Mouse (Mus musculus) heart, embryonic 12.5 days (tissue): ENCODE measurements around the gene Gm14406. TPM values are rescaled to one million over a fixed set of nuclear protein-coding genes. Genes with fewer than 3 reads are reported as not detected.
"Not testable (repeated sequence)": the region's sequence is repeated elsewhere in the genome, so short reads cannot be mapped to it uniquely, and the experiment has no call there.

Source experiments
- ATAC-seq: fragments of 200-750 bp; cut with Nextera tagmentation; 2 replicates; pipeline ENCODE4 v1.8.0; 2017; ENCODE audit warnings: moderate TSS enrichment, moderate library complexity; ENCODE audit not compliant: insufficient number of reproducible peaks, low FRiP score
- H3K27ac ChIP-seq: fragments of 300-500 bp; sonication (generic); 2 replicates; pipeline ENCODE4 v1.5.1; 2016; ENCODE audit warnings: mild to moderate bottlenecking, moderate library complexity; ENCODE audit not compliant: poor library complexity, severe bottlenecking
- H3K27me3 ChIP-seq: fragments of 300-500 bp; sonication (generic); replicated peaks from 2 replicates; pipeline ENCODE4 v1.6.1; 2016; ENCODE audit warnings: mild to moderate bottlenecking, moderate library complexity
- H3K36me3 ChIP-seq: fragments of 300-500 bp; sonication (generic); 2 replicates; pipeline ENCODE4 v1.6.1; 2016; ENCODE audit warnings: mild to moderate bottlenecking, moderate library complexity
- H3K4me1 ChIP-seq: fragments of 300-500 bp; sonication (generic); replicated peaks from 2 replicates; pipeline ENCODE4 v1.6.1; 2016; ENCODE audit warnings: mild to moderate bottlenecking
- H3K4me2 ChIP-seq: fragments of 300-500 bp; sonication (generic); 2 replicates; pipeline ENCODE4 v1.6.1; 2016; ENCODE audit warnings: mild to moderate bottlenecking, moderate library complexity
- H3K4me3 ChIP-seq: fragments of 300-500 bp; sonication (generic); 2 replicates; pipeline ENCODE4 v1.5.1; 2016; ENCODE audit warnings: mild to moderate bottlenecking
- H3K9ac ChIP-seq: fragments of 300-500 bp; sonication (generic); 2 replicates; pipeline ENCODE4 v1.6.1; 2016; ENCODE audit warnings: mild to moderate bottlenecking, moderate library complexity
- H3K9me3 ChIP-seq: fragments of 300-500 bp; sonication (generic); replicated peaks from 2 replicates; pipeline ENCODE4 v1.6.1; 2016; ENCODE audit warnings: mild to moderate bottlenecking, moderate library complexity
- WGBS: fragments of 180-500 bp; shearing (Covaris S2); methylation state at CpG from one replicate; pipeline ENCODE4 v1.1.7; 2016; 5-methylcytosine and 5-hydroxymethylcytosine counted together
- polyA plus RNA-seq: library from polyadenylated mRNA; unstranded; fragments of >200 nt; fragmentation: Nextera tagmentation; extraction: Ambion mirVana; gene quantifications from 2 replicates; pipeline ENCODE4 v1.2.1, GENCODE M21; 2016

Gm14406 gene
- polyA plus RNA-seq, result not detected in 2 replicates

GRCm38 (mm10) chr2:177577998-177578397 is at the start of gene Gm14406:
TSS of gene Gm14406 (minus strand) at chr2:177578210.
- H3K9me3 ChIP-seq, H3K4me3 ChIP-seq, H3K4me1 ChIP-seq, H3K36me3 ChIP-seq, H3K4me2 ChIP-seq, ATAC-seq, H3K27ac ChIP-seq, H3K27me3 ChIP-seq, H3K9ac ChIP-seq: not testable (repeated sequence)
- 82% methylated on average over 2 of the region's 2 CpGs for WGBS

- WGBS, result 67% methylated on average over 1 of the region's 2 CpGs
- not testable (repeated sequence) for H3K4me1 ChIP-seq, H3K4me3 ChIP-seq, H3K9me3 ChIP-seq, H3K4me2 ChIP-seq, H3K27me3 ChIP-seq, H3K27ac ChIP-seq, H3K9ac ChIP-seq, H3K36me3 ChIP-seq, ATAC-seq
These were observed 2.9 kb downstream of the Gm14406 start for GRCm38 (mm10) chr2:177575141-177575540.

- not testable (repeated sequence) for ATAC-seq, H3K27me3 ChIP-seq
- WGBS, result 63% methylated on average over 4 of the region's 4 CpGs
These were observed 18.6 kb downstream of the Gm14406 start for GRCm38 (mm10) chr2:177559365-177559764.

DNA sequence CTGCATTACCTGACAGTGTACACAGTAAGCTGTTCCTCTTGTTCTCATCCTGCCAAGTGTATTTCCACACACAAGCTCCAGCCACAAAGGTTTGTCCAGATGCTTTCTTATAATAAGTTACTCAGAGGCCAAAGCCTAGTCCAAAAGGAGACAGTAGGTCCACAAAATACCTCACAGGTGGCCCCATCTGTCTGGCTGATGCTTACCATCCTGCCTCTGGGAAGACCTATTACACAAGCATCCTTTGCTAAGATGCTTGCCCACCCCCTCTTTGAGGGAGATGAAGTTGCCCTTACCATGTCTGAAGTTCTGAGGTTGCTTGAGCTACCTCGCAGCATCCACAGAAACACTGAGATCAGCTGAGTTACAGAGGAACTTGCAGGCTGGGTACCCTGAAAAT is 22.7 kb downstream of the Gm14406 start:
- H3K4me1 ChIP-seq, H3K4me2 ChIP-seq, H3K27ac ChIP-seq, H3K9ac ChIP-seq, H3K36me3 ChIP-seq, ATAC-seq, H3K4me3 ChIP-seq, H3K9me3 ChIP-seq, H3K27me3 ChIP-seq: not testable (repeated sequence)
- 63% methylated on average over 1 of the region's 1 CpGs for WGBS

More at GRCm38 (mm10) chr2:177559365-177559764, 18.6 kb downstream of the Gm14406 start:
- H3K4me3 ChIP-seq, H3K27ac ChIP-seq, H3K9ac ChIP-seq, H3K4me2 ChIP-seq, H3K4me1 ChIP-seq, H3K36me3 ChIP-seq, H3K9me3 ChIP-seq: not testable (repeated sequence)

- H3K27me3 ChIP-seq, H3K4me3 ChIP-seq, H3K9ac ChIP-seq, H3K27ac ChIP-seq, H3K4me2 ChIP-seq, H3K36me3 ChIP-seq, ATAC-seq, H3K4me1 ChIP-seq: not testable (repeated sequence)
- WGBS, result 71% methylated on average over 5 of the region's 5 CpGs
- H3K9me3 ChIP-seq, result peaks cover 11% of the 10 kb centered on the region; the same call in 1 of the 2 replicates
These were observed 40.3 kb downstream of the Gm14406 start for GRCm38 (mm10) chr2:177537717-177538116.

- WGBS, result 75% methylated on average over 2 of the region's 2 CpGs
- not testable (repeated sequence) for H3K4me1 ChIP-seq, H3K4me2 ChIP-seq, H3K36me3 ChIP-seq, H3K27me3 ChIP-seq, H3K9ac ChIP-seq, ATAC-seq, H3K27ac ChIP-seq, H3K4me3 ChIP-seq
- H3K9me3 ChIP-seq, result peaks cover 11% of the 10 kb centered on the region; the same call in 1 of the 2 replicates
These were observed 40.9 kb downstream of the Gm14406 start for GRCm38 (mm10) chr2:177537141-177537540.

- no peak overlapping the region for H3K4me3 ChIP-seq
- no peak overlapping the region for H3K9ac ChIP-seq
- peaks cover 11% of the 10 kb centered on the region; the same call in 1 of the 2 replicates for H3K9me3 ChIP-seq
- no peaks in the 10 kb centered on the region for H3K4me1 ChIP-seq
- WGBS, result 69% methylated on average over 9 of the region's 9 CpGs
- no peak overlapping the region for H3K27ac ChIP-seq
- no peak overlapping the region for H3K4me2 ChIP-seq
- no peaks in the 10 kb centered on the region for H3K27me3 ChIP-seq
- H3K36me3 ChIP-seq, result no peaks in the 10 kb centered on the region
- no peak for ATAC-seq
These were observed 42.1 kb downstream of the Gm14406 start for GRCm38 (mm10) chr2:177535876-177536275.

GRCm38 (mm10) chr2:177524171-177524570 is 53.8 kb downstream of the Gm14406 start:
- ATAC-seq, H3K27ac ChIP-seq, H3K27me3 ChIP-seq, H3K36me3 ChIP-seq, H3K4me1 ChIP-seq, H3K9ac ChIP-seq, H3K4me3 ChIP-seq, H3K4me2 ChIP-seq: not testable (repeated sequence)
- H3K9me3 ChIP-seq, result peaks cover 16% of the 10 kb centered on the region
- 80% methylated on average over 16 of the region's 16 CpGs for WGBS

GRCm38 (mm10) chr2:177523674-177524073 is 54.3 kb downstream of the Gm14406 start:
- not testable (repeated sequence) for H3K36me3 ChIP-seq, H3K9ac ChIP-seq, H3K27ac ChIP-seq, H3K27me3 ChIP-seq, H3K4me3 ChIP-seq, ATAC-seq, H3K4me2 ChIP-seq, H3K4me1 ChIP-seq
- peaks cover 16% of the 10 kb centered on the region for H3K9me3 ChIP-seq
- 81% methylated on average over 6 of the region's 6 CpGs for WGBS

DNA sequence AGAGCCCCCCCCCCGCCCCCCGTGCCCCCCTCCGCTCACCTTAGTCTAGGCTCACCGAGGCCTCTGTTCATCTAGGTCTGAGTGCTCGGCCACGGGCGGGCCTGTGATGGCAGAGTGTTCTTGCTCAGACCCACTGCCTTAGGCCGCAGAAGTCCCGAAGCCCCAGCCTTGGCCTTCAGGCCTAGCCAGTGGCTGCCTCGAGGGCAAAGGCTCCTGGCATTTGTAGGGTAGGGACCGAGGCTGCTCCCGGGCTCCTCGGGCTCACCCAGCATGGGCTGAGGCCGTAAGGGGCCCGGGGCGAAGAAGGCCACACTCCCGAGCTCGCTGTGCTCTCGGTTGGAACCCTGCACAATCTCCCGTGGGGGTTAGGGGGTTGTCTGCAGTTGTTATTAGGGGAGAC is 54.9 kb downstream of the Gm14406 start:
- H3K4me2 ChIP-seq, result no peak overlapping the region
- no peaks in the 10 kb centered on the region for H3K36me3 ChIP-seq
- H3K9me3 ChIP-seq, result peaks cover 16% of the 10 kb centered on the region
- 90% methylated on average over 20 of the region's 20 CpGs for WGBS
- no peak overlapping the region for H3K27ac ChIP-seq
- H3K4me1 ChIP-seq, result no peaks in the 10 kb centered on the region
- no peaks in the 10 kb centered on the region for H3K27me3 ChIP-seq
- ATAC-seq, result no peak
- no peak overlapping the region for H3K9ac ChIP-seq
- H3K4me3 ChIP-seq, result no peak overlapping the region

GRCm38 (mm10) chr2:177520035-177520434 is 58.0 kb downstream of the Gm14406 start:
- no peaks in the 10 kb centered on the region for H3K36me3 ChIP-seq
- H3K9ac ChIP-seq, result no peak overlapping the region
- H3K4me3 ChIP-seq, result no peak overlapping the region
- ATAC-seq, result no peak
- no peak overlapping the region for H3K4me2 ChIP-seq
- no peak overlapping the region for H3K27ac ChIP-seq
- no peaks in the 10 kb centered on the region for H3K27me3 ChIP-seq
- WGBS, result 75% methylated on average over 8 of the region's 8 CpGs
- H3K9me3 ChIP-seq, result peaks cover 21% of the 10 kb centered on the region
- no peaks in the 10 kb centered on the region for H3K4me1 ChIP-seq
